Mouse (Mus musculus) lung, embryonic 15.5 days (tissue): ENCODE measurements around the gene Hes3. TPM values are rescaled to one million over a fixed set of nuclear protein-coding genes. Genes with fewer than 3 reads are reported as not detected.

Experiments used
- ATAC-seq: fragments of 200-750 bp; cut with Nextera tagmentation; 2 replicates; pipeline ENCODE4 v1.8.0; 2017; ENCODE audit warnings: moderate number of reproducible peaks, borderline replicate concordance; ENCODE audit not compliant: low FRiP score, low TSS enrichment; ENCODE audit errors: extremely low read depth
- H3K27ac ChIP-seq: fragments of 300-500 bp; sonication (generic); 2 replicates; pipeline ENCODE4 v1.5.1; 2015; ENCODE audit warnings: moderate library complexity, mild to moderate bottlenecking, inconsistent platforms
- H3K27me3 ChIP-seq: fragments of 300-500 bp; sonication (generic); 2 replicates; pipeline ENCODE4 v1.6.1; 2015; ENCODE audit warnings: inconsistent platforms
- H3K36me3 ChIP-seq: fragments of 300-500 bp; sonication (generic); 2 replicates; pipeline ENCODE4 v1.6.1; 2015; ENCODE audit warnings: inconsistent platforms
- H3K4me1 ChIP-seq: fragments of 300-500 bp; sonication (generic); 2 replicates; pipeline ENCODE4 v1.6.1; 2015; ENCODE audit warnings: inconsistent platforms
- H3K4me2 ChIP-seq: fragments of 300-500 bp; sonication (generic); 2 replicates; pipeline ENCODE4 v1.6.1; 2015; ENCODE audit warnings: inconsistent platforms, mild to moderate bottlenecking, moderate library complexity
- H3K4me3 ChIP-seq: fragments of 300-500 bp; sonication (generic); 2 replicates; pipeline ENCODE4 v1.5.1; 2015; ENCODE audit warnings: mild to moderate bottlenecking, inconsistent platforms
- H3K9ac ChIP-seq: fragments of 300-500 bp; sonication (generic); 2 replicates; pipeline ENCODE4 v1.6.1; 2015; ENCODE audit warnings: inconsistent platforms
- H3K9me3 ChIP-seq: fragments of 300-500 bp; sonication (generic); 2 replicates; pipeline ENCODE4 v1.6.1; 2016; ENCODE audit warnings: inconsistent platforms
- WGBS: fragments of 180-500 bp; shearing (Covaris S2); methylation state at CpG from one replicate; pipeline ENCODE4 v1.1.7; 2015; 5-methylcytosine and 5-hydroxymethylcytosine counted together
- polyA plus RNA-seq: library from polyadenylated mRNA; unstranded; fragments of >200 nt; fragmentation: Nextera tagmentation; extraction: Ambion mirVana; gene quantifications from 2 replicates; pipeline ENCODE4 v1.2.1, GENCODE M21; 2015

The Hes3 gene
- polyA plus RNA-seq, result not detected in 2 replicates

GRCm38 (mm10) chr4:152291562-152291961 is at the start of gene Hes3:
Hes3 (minus strand) TSS chr4:152291662.
- Histone ChIP-seq H3K27me3 (peaks cover 65% of the 10 kb centered on the region), H3K4me1 (peaks cover 15% of the 10 kb centered on the region), H3K4me3 (no peak within 1 kb of the TSS), H3K27ac (no peak within 1 kb of the TSS), H3K9me3 (no peaks in the 10 kb centered on the region), H3K9ac (no peak within 1 kb of the TSS), H3K4me2 (peak within 1 kb of the TSS; percentile 16; the same call in 1 of the 2 replicates), H3K36me3 (no peaks in the 10 kb centered on the region)
- ATAC-seq, result no peak
- WGBS, result 27% methylated on average over 6 of the region's 6 CpGs

DNA sequence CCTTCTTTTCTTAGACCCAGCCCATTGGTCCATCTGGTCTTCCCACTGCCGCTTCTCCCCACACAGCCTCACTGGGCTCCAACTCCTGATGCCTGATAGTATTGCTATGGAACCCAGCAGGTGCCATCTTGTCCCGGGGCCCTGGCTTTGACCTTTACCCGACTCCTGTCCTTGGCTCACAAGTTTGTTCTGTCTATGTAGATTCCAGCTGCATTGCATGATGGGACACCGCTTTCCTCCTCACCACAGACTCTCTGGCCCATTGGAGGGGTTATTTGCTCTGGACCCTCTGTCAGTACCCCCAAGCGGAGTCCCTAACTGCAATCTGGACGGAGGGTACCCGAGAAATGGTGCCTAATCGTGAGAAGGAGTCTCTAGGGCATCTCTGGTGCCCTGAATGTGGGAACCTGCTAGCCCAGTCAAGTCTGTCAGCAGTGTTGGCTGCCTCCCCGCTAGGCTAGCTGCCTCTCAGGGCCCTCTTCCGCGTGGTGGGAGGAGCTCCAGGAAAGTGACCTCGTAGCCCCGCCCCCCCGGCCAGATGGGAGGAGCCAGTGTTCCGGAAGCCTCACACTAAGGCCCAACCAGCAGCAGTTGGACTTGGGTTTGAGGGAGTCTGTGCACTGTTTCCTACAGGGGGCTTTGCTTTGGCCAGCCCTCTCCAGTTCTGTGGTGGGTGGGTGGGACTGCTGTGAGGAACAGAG is 49.3 kb upstream of the Hes3 start:
- Histone ChIP-seq H3K4me1 (peaks cover 10% of the 10 kb centered on the region), H3K27ac (no peak overlapping the region), H3K27me3 (peaks cover 74% of the 10 kb centered on the region), H3K9me3 (no peaks in the 10 kb centered on the region), H3K9ac (no peak overlapping the region), H3K4me3 (no peak overlapping the region), H3K36me3 (peaks cover 3% of the 10 kb centered on the region; the same call in 1 of the 2 replicates), H3K4me2 (no peak overlapping the region)
- peak; percentile 23; the same call in 1 of the 2 replicates for ATAC-seq
- WGBS, result 38% methylated on average over 15 of the region's 15 CpGs

- 3% methylated on average over 25 of the region's 26 CpGs for WGBS
- Histone ChIP-seq H3K36me3 (peaks cover 13% of the 10 kb centered on the region), H3K4me3 (peak overlapping the region; percentile 47), H3K4me1 (peaks cover 10% of the 10 kb centered on the region), H3K27me3 (peaks cover 74% of the 10 kb centered on the region), H3K27ac (no peak overlapping the region), H3K4me2 (peak overlapping the region; percentile 95), H3K9ac (no peak overlapping the region; the same call in 1 of the 2 replicates), H3K9me3 (no peaks in the 10 kb centered on the region)
- no peak for ATAC-seq
Observed at GRCm38 (mm10) chr4:152339293-152339790, 47.9 kb upstream of the Hes3 start.

GRCm38 (mm10) chr4:152338419-152339292 is 47.2 kb upstream of the Hes3 start, which contains the start of gene Chd5:
Chd5 (plus strand) TSS chr4:152338651.
- H3K4me2 ChIP-seq, result peak within 1 kb of the TSS; percentile 95
- no peak within 1 kb of the TSS for H3K27ac ChIP-seq
- H3K9me3 ChIP-seq, result no peaks in the 10 kb centered on the region
- WGBS, result 1% methylated on average over 71 of the region's 120 CpGs
- H3K9ac ChIP-seq, result peak within 1 kb of the TSS; percentile 14
- no peak for ATAC-seq
- H3K27me3 ChIP-seq, result peaks cover 73% of the 10 kb centered on the region
- peak within 1 kb of the TSS; percentile 47 for H3K4me3 ChIP-seq
- H3K36me3 ChIP-seq, result peaks cover 19% of the 10 kb centered on the region
- H3K4me1 ChIP-seq, result peaks cover 10% of the 10 kb centered on the region

GRCm38 (mm10) chr4:152337772-152338171 is 46.3 kb upstream of the Hes3 start:
- peaks cover 10% of the 10 kb centered on the region for H3K4me1 ChIP-seq
- no peak for ATAC-seq
- H3K9me3 ChIP-seq, result no peaks in the 10 kb centered on the region
- peaks cover 27% of the 10 kb centered on the region for H3K36me3 ChIP-seq
- peaks cover 67% of the 10 kb centered on the region for H3K27me3 ChIP-seq
- no peak overlapping the region for H3K27ac ChIP-seq
- H3K9ac ChIP-seq, result no peak overlapping the region
- 22% methylated on average over 6 of the region's 6 CpGs for WGBS
- H3K4me2 ChIP-seq, result no peak overlapping the region
- H3K4me3 ChIP-seq, result no peak overlapping the region

GRCm38 (mm10) chr4:152333587-152333986 is 42.1 kb upstream of the Hes3 start:
- no peak overlapping the region for H3K4me2 ChIP-seq
- no peak overlapping the region for H3K4me3 ChIP-seq
- H3K9me3 ChIP-seq, result no peaks in the 10 kb centered on the region
- ATAC-seq, result no peak
- peaks cover 69% of the 10 kb centered on the region for H3K36me3 ChIP-seq
- no peak overlapping the region for H3K9ac ChIP-seq
- no peak overlapping the region for H3K27ac ChIP-seq
- 93% methylated on average over 12 of the region's 12 CpGs for WGBS
- peaks cover 2% of the 10 kb centered on the region for H3K4me1 ChIP-seq
- H3K27me3 ChIP-seq, result peaks cover 28% of the 10 kb centered on the region

GRCm38 (mm10) chr4:152332952-152333351 is 41.5 kb upstream of the Hes3 start:
- Histone ChIP-seq H3K9ac (no peak overlapping the region), H3K4me1 (no peaks in the 10 kb centered on the region), H3K27me3 (peaks cover 22% of the 10 kb centered on the region), H3K4me3 (no peak overlapping the region), H3K36me3 (peaks cover 73% of the 10 kb centered on the region), H3K4me2 (no peak overlapping the region), H3K9me3 (no peaks in the 10 kb centered on the region), H3K27ac (no peak overlapping the region)
- peak; percentile 51; the same call in 1 of the 2 replicates for ATAC-seq
- WGBS, result 18% methylated on average over 2 of the region's 2 CpGs

GRCm38 (mm10) chr4:152328691-152329090 is 37.2 kb upstream of the Hes3 start:
- ATAC-seq, result no peak
- peaks cover 11% of the 10 kb centered on the region for H3K4me1 ChIP-seq
- peaks cover 56% of the 10 kb centered on the region for H3K36me3 ChIP-seq
- no peak overlapping the region for H3K4me3 ChIP-seq
- H3K27ac ChIP-seq, result no peak overlapping the region
- no peaks in the 10 kb centered on the region for H3K27me3 ChIP-seq
- H3K9ac ChIP-seq, result no peak overlapping the region
- 75% methylated on average over 6 of the region's 6 CpGs for WGBS
- H3K4me2 ChIP-seq, result no peak overlapping the region
- H3K9me3 ChIP-seq, result no peaks in the 10 kb centered on the region

DNA sequence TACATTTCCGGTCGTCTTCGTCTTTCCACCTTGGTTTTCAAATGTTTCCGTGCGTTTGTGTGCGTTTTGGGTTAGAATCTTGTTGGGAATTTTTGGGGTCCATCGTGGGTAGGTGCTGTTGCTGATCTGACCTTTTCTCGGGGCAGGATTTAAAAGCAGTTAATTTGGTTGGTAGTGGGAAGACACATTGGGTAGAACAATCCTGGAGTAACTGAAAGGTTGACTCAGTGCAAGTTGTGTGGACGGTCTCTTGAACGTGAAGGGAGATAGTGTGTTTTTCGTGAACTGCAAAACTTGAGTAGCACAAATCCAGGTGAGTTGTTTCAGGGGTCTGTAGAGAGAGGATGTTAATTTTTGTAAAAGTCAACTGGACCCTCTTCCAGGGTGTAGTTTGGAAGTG is 35.1 kb upstream of the Hes3 start:
- no peak for ATAC-seq
- peaks cover 35% of the 10 kb centered on the region for H3K36me3 ChIP-seq
- H3K9me3 ChIP-seq, result no peaks in the 10 kb centered on the region
- H3K27me3 ChIP-seq, result no peaks in the 10 kb centered on the region
- H3K4me1 ChIP-seq, result peaks cover 11% of the 10 kb centered on the region
- H3K4me3 ChIP-seq, result peak overlapping the region; percentile 90
- 1% methylated on average over 11 of the region's 11 CpGs for WGBS
- no peak overlapping the region for H3K27ac ChIP-seq
- H3K4me2 ChIP-seq, result peak overlapping the region; percentile 70
- peak overlapping the region; percentile 92 for H3K9ac ChIP-seq

DNA sequence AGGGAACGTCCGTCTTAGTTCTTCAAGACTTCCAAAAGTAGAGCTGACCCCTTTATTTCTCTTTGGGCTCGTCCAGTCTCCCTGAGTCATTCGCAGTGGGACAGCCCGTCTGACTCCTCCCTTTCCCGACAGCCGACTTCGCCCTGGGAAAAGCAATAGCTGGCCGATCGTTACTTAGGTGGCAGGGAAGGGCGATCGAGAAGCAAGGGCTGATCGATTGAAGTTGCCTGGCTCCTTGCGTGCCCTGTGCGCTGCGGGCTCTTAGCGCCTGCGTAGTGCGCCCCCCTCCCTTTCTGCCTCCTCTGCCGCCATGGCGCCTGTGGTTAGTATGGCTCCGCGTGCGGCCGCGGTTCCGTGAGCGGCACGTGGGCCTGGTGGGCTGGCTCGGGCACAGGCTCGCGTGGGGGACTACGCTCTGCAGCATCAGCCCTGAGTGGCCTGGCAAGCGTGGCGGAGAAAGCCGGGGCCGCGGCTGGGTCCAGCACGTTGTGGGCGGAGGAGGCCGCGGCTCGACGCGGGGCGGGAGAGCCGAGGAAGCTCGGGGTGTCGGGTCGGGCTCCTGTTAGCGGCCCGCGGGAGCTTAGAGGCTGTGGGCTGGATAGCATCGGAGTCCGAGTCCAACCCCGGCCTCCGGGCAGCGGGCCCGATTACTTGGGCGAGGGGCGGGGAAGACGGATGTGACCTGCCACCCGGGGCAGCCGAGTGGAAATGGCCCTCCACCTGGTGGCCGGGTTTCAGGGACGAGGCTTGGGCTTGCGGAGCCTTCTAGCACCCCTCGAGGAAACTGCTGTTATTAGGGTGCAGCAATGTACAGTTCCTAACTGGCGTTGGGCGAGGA is 34.3 kb upstream of the Hes3 start, which contains the start of gene Rpl22:
TSS of gene Rpl22 (plus strand) at position 169 of the 838 bp plus-strand sequence.
- Histone ChIP-seq H3K4me2 (peak within 1 kb of the TSS; percentile 70), H3K9ac (peak within 1 kb of the TSS; percentile 92), H3K27ac (peak within 1 kb of the TSS; percentile 58), H3K27me3 (no peaks in the 10 kb centered on the region; the same call in 1 of the 2 replicates), H3K9me3 (no peaks in the 10 kb centered on the region), H3K36me3 (peaks cover 27% of the 10 kb centered on the region), H3K4me3 (peak within 1 kb of the TSS; percentile 90), H3K4me1 (peaks cover 11% of the 10 kb centered on the region)
- ATAC-seq, result peak; percentile 97
- under 1% methylated on average over 68 of the region's 70 CpGs for WGBS
